Mouse (Mus musculus) stomach, embryonic 14.5 days (tissue): ENCODE measurements around the gene Fbn1. TPM values are rescaled to one million over a fixed set of nuclear protein-coding genes. Genes with fewer than 3 reads are reported as not detected.

Source experiments
- ATAC-seq: fragments of 200-750 bp; cut with Nextera tagmentation; 2 replicates; pipeline ENCODE4 v1.8.0; 2017; ENCODE audit warnings: low read depth, moderate TSS enrichment; ENCODE audit not compliant: insufficient number of reproducible peaks, insufficient read depth, low FRiP score
- H3K27ac ChIP-seq: fragments of 300-500 bp; sonication (generic); 2 replicates; pipeline ENCODE4 v1.5.1; 2014; ENCODE audit warnings: mild to moderate bottlenecking, low read length, moderate library complexity, mixed read lengths
- H3K27me3 ChIP-seq: fragments of 300-500 bp; sonication (generic); 2 replicates; pipeline ENCODE4 v1.6.1; 2014; ENCODE audit warnings: low read length, control low read depth, mixed read lengths; ENCODE audit not compliant: control insufficient read depth, insufficient read depth
- H3K36me3 ChIP-seq: fragments of 300-500 bp; sonication (generic); 2 replicates; pipeline ENCODE4 v1.6.1; 2014; ENCODE audit warnings: mild to moderate bottlenecking, control low read depth, low read length, moderate library complexity, mixed read lengths; ENCODE audit not compliant: control insufficient read depth, insufficient read depth
- H3K4me1 ChIP-seq: fragments of 300-500 bp; sonication (generic); 2 replicates; pipeline ENCODE4 v1.6.1; 2014; ENCODE audit warnings: low read length, control low read depth, mixed read lengths; ENCODE audit not compliant: control insufficient read depth, insufficient read depth
- H3K4me2 ChIP-seq: fragments of 300-500 bp; sonication (generic); replicated peaks from 2 replicates; pipeline ENCODE4 v1.6.1; 2014; ENCODE audit warnings: low read depth, low read length, control low read depth
- H3K4me3 ChIP-seq: fragments of 300-500 bp; sonication (generic); 2 replicates; pipeline ENCODE4 v1.5.1; 2014; ENCODE audit warnings: low read depth, low read length, control low read depth
- H3K9ac ChIP-seq: fragments of 300-500 bp; sonication (generic); replicated peaks from 2 replicates; pipeline ENCODE4 v1.6.1; 2014; ENCODE audit warnings: low read depth, mild to moderate bottlenecking, control low read depth, low read length, moderate library complexity, mixed read lengths
- H3K9me3 ChIP-seq: fragments of 300-500 bp; sonication (generic); 2 replicates; pipeline ENCODE4 v1.6.1; 2016; ENCODE audit warnings: low read depth, low read length, control low read depth; ENCODE audit not compliant: control insufficient read depth
- WGBS: fragments of 180-500 bp; shearing (Covaris S2); extraction: QIAGEN DNeasy Blood & Tissue Kit; methylation state at CpG from one replicate; pipeline ENCODE4 v1.1.7; 2014; 5-methylcytosine and 5-hydroxymethylcytosine counted together
- polyA plus RNA-seq: library from polyadenylated mRNA; unstranded; fragments of >200 nt; fragmentation: Nextera tagmentation; extraction: Ambion mirVana; gene quantifications from 2 replicates; pipeline ENCODE4 v1.2.1, GENCODE M21; 2014

Gene Fbn1
- polyA plus RNA-seq, 1 experiment from 2014 or later: 56.3 TPM

GRCm38 (mm10) chr2:125380086-125380485 is 127.7 kb downstream of the Fbn1 start:
- peaks cover 5% of the 10 kb centered on the region; the same call in 1 of the 2 replicates for H3K4me1 ChIP-seq
- H3K9me3 ChIP-seq: no peaks in the 10 kb centered on the region
- no peak overlapping the region for H3K4me2 ChIP-seq
- peaks cover 19% of the 10 kb centered on the region; the same call in 1 of the 2 replicates for H3K36me3 ChIP-seq
- no peak overlapping the region for H3K4me3 ChIP-seq
- no peak overlapping the region for H3K27ac ChIP-seq
- H3K9ac ChIP-seq: no peak overlapping the region
- ATAC-seq: no peak
- WGBS: 37% methylated on average over 2 of the region's 2 CpGs
- H3K27me3 ChIP-seq: no peaks in the 10 kb centered on the region

- Histone ChIP-seq H3K36me3 (peaks cover 19% of the 10 kb centered on the region; the same call in 1 of the 2 replicates), H3K4me2 (no peak overlapping the region), H3K9me3 (no peaks in the 10 kb centered on the region), H3K27ac (no peak overlapping the region), H3K4me1 (peaks cover 5% of the 10 kb centered on the region; the same call in 1 of the 2 replicates), H3K9ac (no peak overlapping the region), H3K4me3 (no peak overlapping the region), H3K27me3 (no peaks in the 10 kb centered on the region)
- ATAC-seq: no peak
- WGBS: 82% methylated on average over 2 of the region's 2 CpGs
These were observed 128.6 kb downstream of the Fbn1 start for GRCm38 (mm10) chr2:125379206-125379605.

GRCm38 (mm10) chr2:125375926-125376325 is 131.9 kb downstream of the Fbn1 start:
- Histone ChIP-seq H3K36me3 (peaks cover 18% of the 10 kb centered on the region), H3K9ac (no peak overlapping the region), H3K4me1 (peaks cover 5% of the 10 kb centered on the region; the same call in 1 of the 2 replicates), H3K27ac (no peak overlapping the region), H3K4me3 (no peak overlapping the region), H3K27me3 (no peaks in the 10 kb centered on the region), H3K9me3 (no peaks in the 10 kb centered on the region), H3K4me2 (no peak overlapping the region)
- no peak for ATAC-seq
- 84% methylated on average over 5 of the region's 5 CpGs for WGBS

- H3K9me3 ChIP-seq: no peaks in the 10 kb centered on the region
- H3K4me2 ChIP-seq: no peak overlapping the region
- no peak overlapping the region for H3K4me3 ChIP-seq
- no peak for ATAC-seq
- no peak overlapping the region for H3K27ac ChIP-seq
- H3K4me1 ChIP-seq: 0 out of 2 replicates have a peak, but pooled peaks cover 5% of the 10 kb centered on the region
- peaks cover 21% of the 10 kb centered on the region for H3K36me3 ChIP-seq
- WGBS: 77% methylated on average over 10 of the region's 10 CpGs
- no peak overlapping the region for H3K9ac ChIP-seq
- no peaks in the 10 kb centered on the region for H3K27me3 ChIP-seq
These were observed 132.5 kb downstream of the Fbn1 start for GRCm38 (mm10) chr2:125375301-125375700.

- Histone ChIP-seq H3K27ac (no peak overlapping the region), H3K4me3 (no peak overlapping the region), H3K4me1 (no peaks in the 10 kb centered on the region), H3K9me3 (no peaks in the 10 kb centered on the region), H3K27me3 (no peaks in the 10 kb centered on the region), H3K9ac (no peak overlapping the region), H3K36me3 (peaks cover 31% of the 10 kb centered on the region), H3K4me2 (no peak overlapping the region)
- no peak for ATAC-seq
- WGBS: 92% methylated on average over 8 of the region's 8 CpGs
These were observed 138.1 kb downstream of the Fbn1 start for GRCm38 (mm10) chr2:125369666-125370065.

- Histone ChIP-seq H3K36me3 (peaks cover 34% of the 10 kb centered on the region), H3K27ac (no peak overlapping the region)
These were observed 139.2 kb downstream of the Fbn1 start for GRCm38 (mm10) chr2:125368616-125369015.

GRCm38 (mm10) chr2:125361661-125362060 is 146.1 kb downstream of the Fbn1 start:
- H3K36me3 ChIP-seq: peaks cover 53% of the 10 kb centered on the region
- H3K27ac ChIP-seq: no peak overlapping the region
- H3K27me3 ChIP-seq: no peaks in the 10 kb centered on the region
- peaks cover 1% of the 10 kb centered on the region; the same call in 1 of the 2 replicates for H3K4me1 ChIP-seq
- no peaks in the 10 kb centered on the region for H3K9me3 ChIP-seq
- no peak overlapping the region for H3K4me2 ChIP-seq
- no peak for ATAC-seq
- no peak overlapping the region for H3K4me3 ChIP-seq
- 73% methylated on average over 4 of the region's 4 CpGs for WGBS
- no peak overlapping the region for H3K9ac ChIP-seq

More at GRCm38 (mm10) chr2:125368616-125369015, 139.2 kb downstream of the Fbn1 start:
- ATAC-seq: no peak
- Histone ChIP-seq H3K9me3 (no peaks in the 10 kb centered on the region), H3K27me3 (no peaks in the 10 kb centered on the region), H3K4me1 (no peaks in the 10 kb centered on the region), H3K4me2 (no peak overlapping the region), H3K9ac (no peak overlapping the region), H3K4me3 (no peak overlapping the region)
- 68% methylated on average over 4 of the region's 4 CpGs for whole genome bisulfite sequencing

GRCm38 (mm10) chr2:125356486-125356885 is 151.3 kb downstream of the Fbn1 start:
- H3K27ac ChIP-seq: peak overlapping the region; percentile 21; the same call in 1 of the 2 replicates
- H3K9me3 ChIP-seq: no peaks in the 10 kb centered on the region
- H3K4me3 ChIP-seq: no peak overlapping the region
- no peak overlapping the region for H3K9ac ChIP-seq
- peaks cover 22% of the 10 kb centered on the region for H3K36me3 ChIP-seq
- H3K27me3 ChIP-seq: no peaks in the 10 kb centered on the region
- H3K4me1 ChIP-seq: peaks cover 13% of the 10 kb centered on the region
- ATAC-seq: no peak
- WGBS: 28% methylated on average over 3 of the region's 3 CpGs
- 0 out of 2 replicates have a peak overlapping the region, but pooled peaks have one; percentile 5 for H3K4me2 ChIP-seq

- no peaks in the 10 kb centered on the region for H3K9me3 ChIP-seq
- peaks cover 13% of the 10 kb centered on the region for H3K4me1 ChIP-seq
- 63% methylated on average over 5 of the region's 5 CpGs for WGBS
- no peak overlapping the region; the same call in 1 of the 2 replicates for H3K27ac ChIP-seq
- H3K4me3 ChIP-seq: no peak overlapping the region
- no peak overlapping the region for H3K9ac ChIP-seq
- H3K36me3 ChIP-seq: peaks cover 19% of the 10 kb centered on the region
- ATAC-seq: no peak
- H3K4me2 ChIP-seq: 0 out of 2 replicates have a peak overlapping the region, but pooled peaks have one; percentile 5
- H3K27me3 ChIP-seq: no peaks in the 10 kb centered on the region
These were observed 151.7 kb downstream of the Fbn1 start for GRCm38 (mm10) chr2:125356068-125356467.
